25 mouse cellular contexts compared by ENCODE assay signal in genomic region chr13:97393456-97393855, GRCm38 (mm10).
"Had no signal": no experiment of that assay in that cellular context is flagged by ENCODE, and none has a peak within 500 bp of the region (broad histone marks: within the 10 kb centered on the region; RNA-seq: fewer than 3 reads in every experiment).

No protein-coding gene starts in this region.

- H3K27ac ChIP-seq: hindbrain, embryonic 13.5 days; hindbrain, embryonic 15.5 days; hindbrain, postnatal 0 days; kidney, embryonic 15.5 days; kidney, postnatal 0 days; limb, embryonic 13.5 days; limb, embryonic 15.5 days; liver, embryonic 13.5 days; liver, embryonic 15.5 days had no signal

- H3K9me3 ChIP-seq: hindbrain, embryonic 13.5 days; hindbrain, embryonic 15.5 days; kidney, embryonic 15.5 days; limb, embryonic 13.5 days; limb, embryonic 15.5 days; liver, embryonic 13.5 days; liver, embryonic 15.5 days had no signal

- DNase-seq: forebrain, postnatal 0 days; gastrocnemius, postnatal 14 days; gastrocnemius, postnatal 36 days; heart, adult 18-20 months; heart, postnatal 10 days; heart, postnatal 36 days; kidney, adult 11 months; kidney, adult 2 months; kidney, adult 9 months; kidney, postnatal 14 days; kidney, postnatal 36 days; layer of hippocampus, postnatal 36 days; left cerebral cortex, postnatal 4 days; liver, embryonic 13.5 days; liver, postnatal 0 days had no signal

- H3K4me3 ChIP-seq: hindbrain, embryonic 13.5 days; hindbrain, embryonic 15.5 days; kidney, embryonic 15.5 days; limb, embryonic 13.5 days; limb, embryonic 15.5 days; liver, embryonic 13.5 days; liver, embryonic 15.5 days had no signal

- H3K27me3 ChIP-seq: hindbrain, embryonic 13.5 days; hindbrain, embryonic 15.5 days; kidney, embryonic 15.5 days; limb, embryonic 15.5 days; liver, embryonic 13.5 days; liver, embryonic 15.5 days had no signal

- H3K9ac ChIP-seq: forebrain, postnatal 0 days; hindbrain, embryonic 13.5 days; hindbrain, embryonic 15.5 days; kidney, embryonic 15.5 days; limb, embryonic 13.5 days; limb, embryonic 15.5 days; liver, embryonic 13.5 days; liver, embryonic 15.5 days; liver, postnatal 0 days had no signal

- H3K36me3 ChIP-seq: hindbrain, embryonic 13.5 days; hindbrain, embryonic 15.5 days; kidney, embryonic 15.5 days; limb, embryonic 13.5 days; limb, embryonic 15.5 days; liver, embryonic 13.5 days; liver, embryonic 15.5 days had no signal

- H3K4me2 ChIP-seq: heart, embryonic 11.5 days; hindbrain, embryonic 13.5 days; hindbrain, embryonic 15.5 days; kidney, embryonic 15.5 days; limb, embryonic 13.5 days; limb, embryonic 15.5 days; liver, embryonic 13.5 days; liver, embryonic 15.5 days had no signal

- ATAC-seq: forebrain, postnatal 0 days; hindbrain, postnatal 0 days; intestine, embryonic 16.5 days; liver, postnatal 0 days had no signal

- H3K4me1 ChIP-seq: liver, embryonic 13.5 days; liver, embryonic 15.5 days had no signal
